Mouse (Mus musculus) bone marrow macrophage, adult 2 months (primary cell): ENCODE data around the gene Ppm1n. TPM values are rescaled to one million over a fixed set of nuclear protein-coding genes. Genes with fewer than 3 reads are reported as not detected.

Experiments
- H3K27ac ChIP-seq: 2 replicates; pipeline ENCODE4 v1.5.1; 2012; ENCODE audit warnings: low read depth, low read length; ENCODE audit not compliant: insufficient read depth
- H3K4me1 ChIP-seq: 2 replicates; pipeline ENCODE4 v1.6.1; 2012; ENCODE audit warnings: low read length; ENCODE audit not compliant: control insufficient read depth, insufficient read depth
- H3K4me3 ChIP-seq: 2 replicates; pipeline ENCODE4 v1.5.1; 2012; ENCODE audit warnings: mild to moderate bottlenecking, low read length, moderate library complexity; ENCODE audit not compliant: insufficient read depth
- CTCF ChIP-seq: IDR thresholded peaks from 2 replicates; pipeline ENCODE4 v1.5.1; 2012; ENCODE audit warnings: low read depth, mild to moderate bottlenecking, low read length, moderate library complexity
- POLR2A ChIP-seq: IDR thresholded peaks from 2 replicates; pipeline ENCODE4 v1.6.1; 2012; ENCODE audit warnings: mild to moderate bottlenecking, low read depth, low read length, borderline replicate concordance
- polyA plus RNA-seq: library from polyadenylated mRNA; stranded (reverse); fragments of >200 nt; gene quantifications from 2 replicates; pipeline ENCODE4 v1.2.4, GENCODE M21; 2012; ENCODE audit not compliant: missing spikeins, insufficient read depth, insufficient read length

The Ppm1n gene
- polyA plus RNA-seq, 1 experiment = 4.2 TPM

DNA sequence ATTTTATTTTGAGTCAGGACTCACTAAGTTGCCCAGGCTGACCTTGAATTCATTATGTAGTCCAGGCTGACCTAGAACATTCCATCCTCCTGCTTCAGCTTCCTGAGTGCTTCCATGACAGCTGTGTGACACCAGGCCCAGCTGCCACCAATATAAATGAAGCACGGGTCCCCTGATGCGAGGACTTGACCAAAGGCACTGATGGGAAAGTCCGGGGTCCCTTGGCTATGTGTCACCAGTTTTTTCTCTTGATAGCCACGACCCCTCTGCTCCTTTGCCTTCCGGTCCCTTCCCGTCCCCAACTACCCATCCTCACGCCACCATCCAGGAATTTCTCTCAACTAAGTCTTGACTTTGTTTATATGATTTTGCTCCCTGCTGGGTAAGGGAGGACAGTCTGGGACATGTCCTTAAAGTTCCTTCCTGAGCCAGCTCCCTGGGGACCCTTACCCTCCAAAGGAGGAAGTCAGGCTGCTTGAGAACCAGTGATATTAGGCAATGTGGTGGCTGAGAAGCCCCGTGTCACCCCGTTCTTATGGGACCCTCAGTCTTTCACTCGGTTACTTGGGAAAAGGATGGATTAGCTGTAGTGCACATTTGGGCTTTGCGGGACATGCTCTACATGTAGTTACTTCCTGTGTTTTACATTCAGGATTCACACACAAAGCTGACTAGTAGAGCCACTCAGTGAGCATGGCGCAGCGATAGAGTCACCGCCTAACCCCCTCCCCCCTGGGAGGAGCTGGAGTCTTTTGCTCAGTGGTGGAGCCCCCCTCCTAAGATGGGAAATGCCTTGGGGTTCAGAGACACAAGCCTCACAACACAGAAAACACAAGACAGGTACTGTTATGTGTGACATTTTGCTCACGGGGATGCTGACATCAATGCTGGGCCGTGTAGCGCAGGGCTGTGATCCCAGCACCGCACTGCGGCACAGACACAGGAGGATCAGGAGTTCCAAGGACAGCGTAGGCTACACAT is 52.8 kb downstream of the Ppm1n start:
- TF ChIP-seq CTCF (no peak), POLR2A (no peak)
- H3K4me3 ChIP-seq = peak overlapping the region; percentile 68
- H3K27ac ChIP-seq = peak overlapping the region; percentile 78
- peaks cover 15% of the 10 kb centered on the region for H3K4me1 ChIP-seq

Other genes starting within 250 kb of the Ppm1n start
- not detected in 2 replicates for gene Rsph6a, start 225.4 kb downstream of the Ppm1n start, polyA plus RNA-seq
- gene Dmwd, start 203.8 kb downstream of the Ppm1n start, polyA plus RNA-seq = 1.7 and 2.6 TPM in 2 replicates
- 2.9 and 4.2 TPM in 2 replicates for gene Dmpk, start 196.2 kb downstream of the Ppm1n start, polyA plus RNA-seq
- gene Six5, start 185.5 kb downstream of the Ppm1n start, polyA plus RNA-seq = 0.36 and 0.44 TPM in 2 replicates
- not detected in 2 replicates for gene Gm4969, start 161.7 kb downstream of the Ppm1n start, polyA plus RNA-seq
- 7.1 and 8.2 TPM in 2 replicates for gene Fbxo46, start 160.2 kb downstream of the Ppm1n start, polyA plus RNA-seq
- 10.4 and 11.8 TPM in 2 replicates for gene Qpctl, start 130.8 kb downstream of the Ppm1n start, polyA plus RNA-seq
- gene Snrpd2, start 130.3 kb downstream of the Ppm1n start, polyA plus RNA-seq = 26.4 and 27.9 TPM in 2 replicates
- gene Gipr, start 113.9 kb downstream of the Ppm1n start, polyA plus RNA-seq = not detected in 2 replicates
- 12.2 and 17.8 TPM in 2 replicates for gene Eml2, start 103.6 kb downstream of the Ppm1n start, polyA plus RNA-seq
- gene Gpr4, start 67.5 kb downstream of the Ppm1n start, polyA plus RNA-seq = not detected in 2 replicates
- 20.0 and 22.0 TPM in 2 replicates for gene Opa3, start 51.7 kb downstream of the Ppm1n start, polyA plus RNA-seq
- gene Vasp, start 8.2 kb downstream of the Ppm1n start, polyA plus RNA-seq = 178 and 187 TPM in 2 replicates
- 1.4 and 2.0 TPM in 2 replicates for gene Rtn2, start 2.6 kb upstream of the Ppm1n start, polyA plus RNA-seq
- gene Fosb, start 30.0 kb upstream of the Ppm1n start, polyA plus RNA-seq = 0.68 TPM in 1 of 2 replicates, not detected in the other
- gene Ercc1, start 64.7 kb upstream of the Ppm1n start, polyA plus RNA-seq = 30.7 and 35.4 TPM in 2 replicates
- 7.8 and 8.4 TPM in 2 replicates for gene Cd3eap, start 79.4 kb upstream of the Ppm1n start, polyA plus RNA-seq
- gene Ppp1r13l, start 79.7 kb upstream of the Ppm1n start, polyA plus RNA-seq = 1.6 and 4.0 TPM in 2 replicates
- 14.5 and 18.9 TPM in 2 replicates for gene Ercc2, start 101.9 kb upstream of the Ppm1n start, polyA plus RNA-seq
- gene Klc3, start 124.0 kb upstream of the Ppm1n start, polyA plus RNA-seq = 0.95 TPM in 1 of 2 replicates, not detected in the other
- gene Ckm, start 124.7 kb upstream of the Ppm1n start, polyA plus RNA-seq = 0.65 TPM in 1 of 2 replicates, not detected in the other
- 21.3 and 21.4 TPM in 2 replicates for gene Mark4, start 178.8 kb upstream of the Ppm1n start, polyA plus RNA-seq
- gene Exoc3l2, start 183.3 kb upstream of the Ppm1n start, polyA plus RNA-seq = not detected in 2 replicates
- 9.7 and 11.0 TPM in 2 replicates for gene Bloc1s3, start 228.3 kb upstream of the Ppm1n start, polyA plus RNA-seq
- gene Trappc6a, start 228.3 kb upstream of the Ppm1n start, polyA plus RNA-seq = 51.4 and 57.0 TPM in 2 replicates
- gene Nkpd1, start 237.8 kb upstream of the Ppm1n start, polyA plus RNA-seq = not detected in 2 replicates